Mouse (Mus musculus): ENCODE measurements at regions not wholly inside any gene's neighbourhood (a gene's known extent, or its start where the extent isn't known, plus 50 kb on each side); places are given as distances from the start of the nearest gene placed in this dataset.
"Not testable (repeated sequence)": the region's sequence is repeated elsewhere in the genome, so short reads cannot be mapped to it uniquely, and the experiment has no call there.

DNA sequence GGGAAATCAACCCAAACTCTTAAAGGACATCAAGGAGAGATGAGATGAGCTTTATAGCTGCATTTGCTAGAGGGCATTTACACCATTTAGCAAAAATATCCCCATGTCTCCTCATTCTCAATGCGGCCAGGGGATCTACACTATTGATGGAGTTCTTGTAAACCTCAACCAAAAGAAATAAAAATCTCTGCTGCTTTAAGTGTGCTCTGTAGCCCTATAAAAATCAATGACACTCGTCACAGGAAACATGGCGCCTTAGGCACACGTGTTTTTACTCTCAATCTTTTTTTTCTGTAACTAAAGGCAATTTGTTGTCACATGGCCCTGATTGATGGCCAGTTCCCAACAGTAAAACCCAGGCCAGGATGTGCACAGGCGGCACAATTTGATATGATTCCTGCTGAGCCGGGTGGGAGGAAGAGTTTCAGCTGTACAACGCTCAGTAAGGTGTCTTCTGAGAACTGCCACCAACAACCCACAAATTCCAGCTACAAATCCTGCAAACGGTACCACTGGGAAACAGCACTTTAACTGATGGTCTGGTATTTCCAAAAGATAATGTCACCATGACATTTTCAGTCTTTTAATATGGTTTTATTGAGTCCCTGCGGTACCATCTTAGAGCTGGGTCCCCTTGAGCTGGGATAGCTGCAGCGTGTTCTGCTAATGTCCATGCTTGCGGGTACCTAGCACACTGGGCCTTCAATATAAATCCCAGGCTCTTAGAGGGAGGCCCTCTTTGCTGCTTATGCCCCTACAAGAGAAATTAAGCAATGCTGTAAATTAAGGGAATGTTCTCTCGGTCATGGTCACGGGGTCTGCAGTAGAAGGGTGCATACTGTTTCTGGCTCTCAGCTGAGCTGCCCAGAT, 78.8 kb downstream of the Tpbg start:
- no peak for ATAC-seq
- H3K27ac ChIP-seq: no peak overlapping the region
- no peaks in the 10 kb centered on the region for H3K36me3 ChIP-seq
- no peaks in the 10 kb centered on the region for H3K27me3 ChIP-seq (replicated peaks)
- no peaks in the 10 kb centered on the region for H3K9me3 ChIP-seq (replicated peaks)
- no peaks in the 10 kb centered on the region for H3K4me1 ChIP-seq
- no peak overlapping the region for H3K4me2 ChIP-seq
- H3K9ac ChIP-seq: no peak overlapping the region
- 71% methylated on average over 13 of the region's 13 CpGs for WGBS (ENCODE audit: insufficient replicate concordance)
- H3K4me3 ChIP-seq: no peak overlapping the region

DNA sequence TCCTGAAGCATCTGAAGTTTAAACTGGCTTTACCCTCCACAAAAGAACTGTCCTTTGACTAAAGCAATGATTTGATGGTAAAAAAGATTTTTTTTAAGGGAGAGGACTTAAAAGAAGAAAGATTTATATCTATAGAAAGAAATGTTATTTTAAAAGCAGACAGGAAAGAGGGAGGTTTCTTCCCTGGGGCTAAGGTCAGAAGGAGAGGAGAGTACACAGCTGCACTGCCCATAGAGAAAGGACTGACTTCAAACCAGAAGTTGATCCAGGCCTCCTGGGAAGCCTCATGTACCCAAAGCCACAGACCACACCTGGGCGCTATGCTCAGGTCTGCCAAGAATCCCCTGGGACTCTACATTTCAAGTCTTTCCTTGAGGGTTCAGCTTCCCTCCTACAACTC, 83.1 kb downstream of the Tpbg start:
- no peaks in the 10 kb centered on the region for H3K4me1 ChIP-seq
- H3K27me3 ChIP-seq (replicated peaks): no peaks in the 10 kb centered on the region
- H3K4me2 ChIP-seq: no peak overlapping the region
- ATAC-seq: no peak
- no peak overlapping the region for H3K4me3 ChIP-seq
- H3K9me3 ChIP-seq (replicated peaks): no peaks in the 10 kb centered on the region
- H3K9ac ChIP-seq: no peak overlapping the region
- H3K36me3 ChIP-seq: no peaks in the 10 kb centered on the region
- no peak overlapping the region for H3K27ac ChIP-seq
- 53% methylated on average over 1 of the region's 1 CpGs for WGBS (ENCODE audit: insufficient replicate concordance)

DNA sequence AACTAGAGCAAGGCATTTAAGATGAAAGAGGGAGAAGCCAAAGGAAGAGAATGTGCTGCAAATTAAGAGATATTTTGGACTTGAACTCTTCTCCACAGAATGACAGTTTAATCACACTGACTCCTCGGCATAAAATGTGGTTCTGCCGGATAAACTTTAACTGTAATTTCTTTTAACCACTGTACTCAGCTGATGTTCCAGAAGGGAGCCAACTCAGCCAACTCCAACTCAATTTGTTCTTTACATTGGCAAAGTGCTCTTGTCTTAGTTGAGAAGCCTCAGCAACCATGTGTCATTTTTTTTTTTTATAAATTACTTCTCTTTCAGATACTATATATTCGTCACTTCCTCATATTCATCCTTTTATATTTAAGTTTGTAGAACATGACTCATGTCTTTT, 90.0 kb downstream of the Tpbg start:
- H3K9me3 ChIP-seq (replicated peaks): no peaks in the 10 kb centered on the region
- ATAC-seq: no peak
- H3K4me1 ChIP-seq: no peaks in the 10 kb centered on the region
- 71% methylated on average over 3 of the region's 3 CpGs for WGBS (ENCODE audit: insufficient replicate concordance)
- no peak overlapping the region for H3K9ac ChIP-seq
- H3K36me3 ChIP-seq: no peaks in the 10 kb centered on the region
- H3K27me3 ChIP-seq (replicated peaks): no peaks in the 10 kb centered on the region
- H3K4me2 ChIP-seq: no peak overlapping the region
- no peak overlapping the region for H3K4me3 ChIP-seq
- no peak overlapping the region for H3K27ac ChIP-seq

DNA sequence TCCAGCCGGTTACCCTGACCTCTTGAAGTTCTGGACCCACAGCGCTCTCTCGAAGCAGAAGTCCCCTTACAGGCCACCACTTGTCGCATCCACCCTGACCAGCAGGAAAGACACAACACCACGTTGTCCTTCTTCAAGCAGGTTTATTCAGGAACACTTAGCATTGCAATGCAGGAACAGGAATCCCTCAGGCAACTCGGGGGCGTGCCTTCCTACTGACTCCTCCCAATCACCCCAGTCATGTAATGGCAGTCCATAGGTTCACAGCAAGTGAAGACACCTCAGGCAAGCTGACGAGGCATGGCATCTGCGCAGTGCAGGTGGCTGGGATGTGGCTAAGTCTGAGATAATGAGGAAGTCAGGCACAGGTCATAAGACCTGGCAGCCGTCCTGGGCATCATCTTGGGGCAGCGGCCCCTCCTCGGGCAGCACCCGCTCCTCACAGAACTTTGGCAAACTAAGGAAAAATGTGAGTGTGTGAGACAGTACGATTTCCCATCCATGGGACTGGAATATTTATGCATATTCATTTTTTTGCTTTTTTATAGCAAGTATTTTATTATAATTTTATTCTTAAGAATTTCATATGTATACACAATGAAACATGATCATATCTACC, 101.0 kb downstream of the Tpbg start:
- H3K27ac ChIP-seq; H3K4me2 ChIP-seq; ATAC-seq; H3K27me3 ChIP-seq (replicated peaks); H3K9ac ChIP-seq; H3K4me3 ChIP-seq; H3K4me1 ChIP-seq; H3K36me3 ChIP-seq: not testable (repeated sequence)
- peaks cover 10% of the 10 kb centered on the region; the same call in 1 of the 2 replicates for H3K9me3 ChIP-seq (replicated peaks)
- 74% methylated on average over 14 of the region's 14 CpGs for whole genome bisulfite sequencing (ENCODE audit: insufficient replicate concordance)

DNA sequence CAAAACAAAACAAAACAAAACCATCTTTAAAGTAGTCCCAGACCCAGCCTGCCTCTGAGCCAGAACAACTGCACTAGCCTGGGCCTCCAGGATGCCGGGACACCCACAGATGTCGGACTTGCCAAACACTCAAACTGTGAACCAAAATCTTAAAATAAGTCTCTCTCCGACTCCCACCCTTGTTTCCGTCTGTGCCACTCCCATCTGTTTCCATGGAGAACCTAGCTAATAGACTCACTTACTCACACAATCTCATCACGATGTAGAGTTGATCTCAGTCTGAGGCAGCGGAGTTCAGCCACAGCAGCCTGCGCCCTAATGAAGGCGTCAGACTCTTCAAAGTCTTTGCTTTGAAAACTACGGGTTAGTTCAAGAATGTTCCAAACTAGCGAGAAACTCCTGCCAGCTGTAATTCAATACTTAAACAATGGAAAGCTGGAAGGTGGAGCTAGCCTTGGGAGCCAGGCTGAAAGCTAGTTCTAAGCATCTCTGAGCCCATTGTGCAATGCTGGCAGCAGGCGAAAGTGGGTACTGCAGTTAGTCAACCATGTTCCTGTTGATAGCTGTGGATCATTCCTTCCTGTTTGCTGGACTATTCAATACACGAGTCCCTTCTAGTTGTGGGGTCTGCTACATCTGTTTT, 106.4 kb downstream of the Tpbg start:
- Histone ChIP-seq H3K27ac (no peak overlapping the region), H3K4me1 (no peaks in the 10 kb centered on the region), H3K36me3 (no peaks in the 10 kb centered on the region), H3K4me3 (no peak overlapping the region), H3K27me3 (replicated peaks) (no peaks in the 10 kb centered on the region), H3K4me2 (no peak overlapping the region), H3K9ac (no peak overlapping the region), H3K9me3 (replicated peaks) (no peaks in the 10 kb centered on the region)
- ATAC-seq: no peak
- WGBS (ENCODE audit: insufficient replicate concordance): 66% methylated on average over 12 of the region's 12 CpGs

DNA sequence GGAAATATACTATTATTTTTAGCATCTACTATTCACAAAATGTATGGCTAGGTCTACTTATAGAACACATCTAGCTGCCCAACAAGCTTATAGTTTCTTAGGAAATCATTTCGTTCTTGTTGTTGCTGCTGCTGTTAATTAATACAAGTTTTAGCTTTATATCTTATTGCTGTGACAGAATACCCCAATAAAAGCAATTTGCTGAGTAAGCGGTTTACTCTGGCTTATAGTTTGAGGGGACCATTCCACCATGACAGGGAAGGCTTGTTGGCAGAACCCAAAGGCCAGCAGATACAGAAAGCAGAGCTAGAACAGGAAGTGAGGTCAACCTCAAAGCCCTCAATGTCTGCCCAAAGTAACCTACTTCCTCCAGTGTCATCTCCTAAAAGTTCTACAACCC, 109.6 kb downstream of the Tpbg start:
- ATAC-seq: no peak
- H3K9ac ChIP-seq: no peak overlapping the region
- H3K27ac ChIP-seq: no peak overlapping the region
- H3K27me3 ChIP-seq (replicated peaks): no peaks in the 10 kb centered on the region
- H3K4me3 ChIP-seq: no peak overlapping the region
- H3K4me1 ChIP-seq: no peaks in the 10 kb centered on the region
- no peak overlapping the region for H3K4me2 ChIP-seq
- 66% methylated on average over 2 of the region's 2 CpGs for WGBS (ENCODE audit: insufficient replicate concordance)
- no peaks in the 10 kb centered on the region for H3K9me3 ChIP-seq (replicated peaks)
- no peaks in the 10 kb centered on the region for H3K36me3 ChIP-seq

DNA sequence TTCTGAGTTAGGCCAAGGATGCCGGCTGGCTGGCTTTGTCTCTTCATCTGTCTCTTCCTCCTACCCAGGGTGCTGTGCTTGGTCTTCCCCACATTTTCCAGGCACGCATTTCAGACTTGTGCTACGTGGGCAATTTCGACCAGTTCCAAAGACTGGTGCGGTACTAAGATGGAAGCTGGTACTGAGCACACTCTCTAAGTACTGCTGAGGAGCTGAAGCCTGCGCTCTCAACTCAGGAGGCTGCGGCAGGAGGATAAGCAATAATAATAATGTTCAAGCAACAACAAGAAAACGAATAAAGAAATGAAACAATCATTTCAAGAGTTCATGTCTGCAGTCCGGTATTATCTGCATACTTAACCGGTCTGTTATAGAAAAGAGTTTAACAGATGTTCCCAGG, 127.9 kb downstream of the Tpbg start:
- Histone ChIP-seq H3K9me3 (replicated peaks) (no peaks in the 10 kb centered on the region), H3K27ac (no peak overlapping the region), H3K27me3 (replicated peaks) (no peaks in the 10 kb centered on the region), H3K36me3 (no peaks in the 10 kb centered on the region), H3K4me3 (no peak overlapping the region), H3K4me1 (no peaks in the 10 kb centered on the region), H3K4me2 (no peak overlapping the region), H3K9ac (no peak overlapping the region)
- ATAC-seq: no peak
- WGBS (ENCODE audit: insufficient replicate concordance): 73% methylated on average over 10 of the region's 10 CpGs

DNA sequence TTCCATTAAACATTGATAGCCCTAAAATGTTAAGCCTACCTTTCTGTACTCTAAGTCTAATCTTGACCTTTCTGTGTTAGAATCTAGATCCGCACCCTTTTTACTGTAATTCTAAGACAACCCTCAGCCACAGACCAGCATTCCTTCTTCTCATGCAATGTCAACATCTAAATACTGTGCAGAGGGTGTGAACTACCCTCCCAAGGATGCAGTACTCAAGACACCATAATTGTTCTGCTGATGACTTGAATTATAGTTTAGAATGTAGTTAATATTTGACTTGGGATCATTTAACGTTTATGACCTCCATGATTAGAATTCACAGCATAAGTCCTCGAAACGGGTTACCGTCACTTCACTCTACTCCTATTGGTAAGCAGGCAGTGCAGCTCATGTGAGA, 139.2 kb downstream of the Tpbg start:
- H3K27me3 ChIP-seq (replicated peaks): no peaks in the 10 kb centered on the region
- no peaks in the 10 kb centered on the region; the same call in 1 of the 2 replicates for H3K9me3 ChIP-seq (replicated peaks)
- H3K4me1 ChIP-seq: no peaks in the 10 kb centered on the region
- no peaks in the 10 kb centered on the region for H3K36me3 ChIP-seq
- ATAC-seq: no peak
- H3K27ac ChIP-seq: no peak overlapping the region
- WGBS (ENCODE audit: insufficient replicate concordance): 82% methylated on average over 5 of the region's 5 CpGs
- H3K4me2 ChIP-seq: no peak overlapping the region
- no peak overlapping the region for H3K4me3 ChIP-seq
- no peak overlapping the region for H3K9ac ChIP-seq

DNA sequence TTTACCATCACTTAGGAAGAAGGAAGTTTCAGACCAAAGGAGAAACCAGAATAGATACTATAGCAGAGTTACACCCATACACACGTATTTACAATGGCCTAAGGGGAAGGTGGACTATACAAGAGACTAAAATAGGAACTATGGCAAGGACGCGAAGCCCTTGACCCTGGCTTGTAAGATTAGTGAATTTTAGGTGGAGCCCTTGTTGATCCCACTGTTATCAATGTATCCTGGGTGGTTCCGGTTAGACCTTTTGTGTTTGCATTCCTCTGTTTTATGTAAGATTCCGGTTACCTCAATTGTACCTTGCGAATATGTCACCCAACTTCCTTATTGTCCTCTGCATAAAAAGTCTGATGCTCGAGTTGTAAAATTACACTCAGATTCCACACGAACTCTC, 141.3 kb downstream of the Tpbg start:
- not testable (repeated sequence) for H3K4me1 ChIP-seq; H3K36me3 ChIP-seq; H3K4me3 ChIP-seq; H3K9ac ChIP-seq; H3K9me3 ChIP-seq (replicated peaks); ATAC-seq; H3K27me3 ChIP-seq (replicated peaks); H3K27ac ChIP-seq; H3K4me2 ChIP-seq
- WGBS (ENCODE audit: insufficient replicate concordance): 69% methylated on average over 8 of the region's 8 CpGs

DNA sequence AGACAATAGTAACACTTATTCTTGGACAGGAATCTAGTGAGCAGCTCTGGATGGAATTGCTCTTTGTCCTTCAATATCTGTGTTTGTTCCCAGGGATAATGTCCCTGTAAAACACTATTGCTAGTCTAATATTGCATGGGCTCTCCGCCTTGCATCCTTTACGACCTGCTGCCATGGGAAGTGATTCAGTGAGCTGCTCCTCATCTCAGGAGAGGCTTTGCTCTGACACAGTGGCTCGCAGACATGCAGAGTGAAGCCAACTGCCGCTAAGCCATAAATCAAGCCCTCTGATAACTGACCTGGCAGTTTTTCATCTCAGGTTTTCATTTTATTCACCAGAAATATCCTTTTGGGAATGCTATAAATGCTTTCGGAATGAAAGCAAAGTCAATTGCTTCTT, 143.5 kb downstream of the Tpbg start:
- Histone ChIP-seq H3K4me1 (no peaks in the 10 kb centered on the region), H3K4me3 (no peak overlapping the region), H3K36me3 (no peaks in the 10 kb centered on the region), H3K27ac (no peak overlapping the region), H3K27me3 (replicated peaks) (no peaks in the 10 kb centered on the region), H3K4me2 (no peak overlapping the region), H3K9ac (no peak overlapping the region), H3K9me3 (replicated peaks) (no peaks in the 10 kb centered on the region; the same call in 1 of the 2 replicates)
- ATAC-seq: no peak
- WGBS (ENCODE audit: insufficient replicate concordance): 60% methylated on average over 5 of the region's 5 CpGs

DNA sequence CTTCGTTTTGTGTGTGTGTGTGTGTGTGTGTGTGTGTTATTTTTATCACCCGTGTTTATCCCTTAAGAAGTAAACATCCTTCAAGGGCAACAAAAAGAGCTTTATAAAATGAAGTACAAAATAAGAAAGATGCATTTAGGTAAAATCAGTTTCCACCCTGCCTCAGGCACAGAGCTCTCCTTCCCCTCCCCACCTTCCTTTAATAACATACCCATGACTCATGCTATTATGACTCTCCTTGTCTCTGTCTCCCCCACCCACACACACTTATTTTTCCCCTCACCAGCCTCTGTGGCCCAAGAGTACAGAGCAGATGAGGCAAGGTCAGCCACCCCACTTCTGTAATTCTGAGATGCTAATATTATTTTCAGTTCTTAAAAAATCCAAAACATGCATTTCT, 144.0 kb downstream of the Tpbg start:
- WGBS (ENCODE audit: insufficient replicate concordance): 57% methylated on average over 2 of the region's 2 CpGs
- no peaks in the 10 kb centered on the region for H3K4me1 ChIP-seq
- ATAC-seq: no peak

DNA sequence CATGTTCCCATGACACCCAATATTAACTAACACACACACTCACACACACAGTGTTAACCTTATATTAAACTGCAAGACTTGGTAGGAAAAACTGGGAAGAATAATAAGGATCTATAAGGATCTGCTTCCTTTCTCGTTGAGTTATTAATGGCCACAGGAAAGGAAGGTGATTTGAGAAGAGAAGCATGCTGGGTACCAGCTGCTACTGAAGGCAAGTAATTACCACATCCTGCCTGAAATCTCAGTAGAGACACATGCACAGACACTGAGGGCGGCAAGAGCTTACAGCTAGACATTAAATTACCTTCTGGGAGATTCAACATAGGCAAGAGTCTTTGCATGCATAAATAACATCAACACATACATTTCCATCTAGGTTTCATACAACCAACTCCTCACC, 160.8 kb downstream of the Tpbg start:
- no peak overlapping the region for H3K4me2 ChIP-seq
- ATAC-seq: no peak
- H3K9me3 ChIP-seq (replicated peaks): no peaks in the 10 kb centered on the region
- H3K4me3 ChIP-seq: no peak overlapping the region
- H3K4me1 ChIP-seq: no peaks in the 10 kb centered on the region
- H3K27ac ChIP-seq: no peak overlapping the region
- no peaks in the 10 kb centered on the region for H3K36me3 ChIP-seq
- no peaks in the 10 kb centered on the region for H3K27me3 ChIP-seq (replicated peaks)
- no peak overlapping the region for H3K9ac ChIP-seq
- WGBS (ENCODE audit: insufficient replicate concordance): 51% methylated on average over 2 of the region's 2 CpGs

More for the DNA sequence above, 144.0 kb downstream of the Tpbg start:
- H3K4me2 ChIP-seq: no peak overlapping the region
- no peak overlapping the region for H3K4me3 ChIP-seq
- H3K36me3 ChIP-seq: no peaks in the 10 kb centered on the region
- no peaks in the 10 kb centered on the region for H3K27me3 ChIP-seq (replicated peaks)
- no peak overlapping the region for H3K9ac ChIP-seq
- H3K27ac ChIP-seq: no peak overlapping the region
- H3K9me3 ChIP-seq (replicated peaks): no peaks in the 10 kb centered on the region; the same call in 1 of the 2 replicates
